ENCODE assay signal across 8 mouse cellular contexts in the genomic region with DNA sequence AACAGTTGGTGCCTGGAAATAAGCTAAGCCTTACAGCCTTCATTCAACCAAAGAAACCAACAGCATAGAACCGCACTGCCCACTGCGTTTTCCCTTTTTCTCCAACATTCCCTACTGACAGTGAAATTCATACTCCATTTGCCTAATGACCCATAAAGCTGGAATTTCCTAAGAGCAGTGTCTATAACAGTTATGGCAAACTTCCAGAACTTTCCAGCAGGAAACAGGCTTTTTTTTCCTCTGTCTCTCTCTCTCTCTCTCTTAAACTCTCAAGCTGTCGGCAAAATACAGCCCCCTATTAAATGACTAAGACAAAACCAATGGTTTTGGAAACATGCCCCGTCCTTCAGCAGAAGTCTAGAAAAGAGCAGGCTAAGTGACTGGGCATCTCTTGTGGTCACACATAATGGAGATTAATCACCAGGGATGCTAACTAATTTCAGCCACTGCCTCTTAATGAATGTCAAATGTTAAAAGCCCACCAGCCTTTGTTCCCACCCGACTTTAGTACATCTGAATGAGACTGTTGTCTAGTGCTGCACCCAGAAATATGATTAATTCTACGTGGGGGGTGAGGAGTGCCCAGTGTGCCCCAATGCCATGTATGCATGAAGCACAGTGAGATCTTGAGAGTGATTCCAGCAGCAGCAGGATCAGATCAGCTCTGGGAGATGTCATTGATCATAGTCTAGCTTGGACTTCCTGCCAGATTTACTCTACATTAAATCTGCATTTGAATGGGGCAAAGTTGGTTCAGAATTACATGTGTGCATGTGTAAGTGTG.
DNase-seq lines count a peak whose midpoint lies in the region; ATAC-seq and TF ChIP-seq lines count a peak whose summit lies in the region.

No protein-coding gene starts in this region.

- H3K27me3 ChIP-seq in hindbrain, postnatal 0 days (ENCODE audit: insufficient read depth, low read length) = no peaks in the 10 kb centered on the region
- H3K27me3 ChIP-seq in neural tube, embryonic 14.5 days (ENCODE audit: control insufficient read depth, insufficient read depth, low read length) = no peaks in the 10 kb centered on the region

- ATAC-seq in hindbrain, postnatal 0 days = peak; percentile 75
- peak; percentile 84 for ATAC-seq in neural tube, embryonic 14.5 days (ENCODE audit: low read depth)

- 20% methylated on average over 6 of the region's 6 CpGs for WGBS in hindbrain, postnatal 0 days
- WGBS in neural tube, embryonic 14.5 days = 20% methylated on average over 6 of the region's 6 CpGs

- H3K36me3 ChIP-seq in hindbrain, postnatal 0 days (ENCODE audit: insufficient read depth, low read length) = no peaks in the 10 kb centered on the region
- H3K36me3 ChIP-seq in neural tube, embryonic 14.5 days (ENCODE audit: control insufficient read depth, insufficient read depth, low read length) = no peaks in the 10 kb centered on the region

- TF ChIP-seq CTCF in hindbrain, postnatal 0 days (IDR thresholded peaks at IDR 0.05; ENCODE audit: low read depth) = no peak

- H3K9me3 ChIP-seq in hindbrain, postnatal 0 days (ENCODE audit: low read length) = no peaks in the 10 kb centered on the region
- H3K9me3 ChIP-seq in neural tube, embryonic 14.5 days (ENCODE audit: control insufficient read depth, low read length) = no peaks in the 10 kb centered on the region

- H3K9ac ChIP-seq in hindbrain, postnatal 0 days (replicated peaks; ENCODE audit: low read length) = no peak overlapping the region
- H3K9ac ChIP-seq in neural tube, embryonic 14.5 days (replicated peaks; ENCODE audit: low read depth, low read length) = no peak overlapping the region

- H3K4me1 ChIP-seq in hindbrain, postnatal 0 days (ENCODE audit: insufficient read depth, low read length) = peaks cover 6% of the 10 kb centered on the region; the same call in 1 of the 2 replicates
- H3K4me1 ChIP-seq in neural tube, embryonic 14.5 days (ENCODE audit: control insufficient read depth, insufficient read depth, low read length) = peaks cover 10% of the 10 kb centered on the region

- no peak overlapping the region for H3K4me2 ChIP-seq in hindbrain, postnatal 0 days (ENCODE audit: low read depth, low read length)
- H3K4me2 ChIP-seq in neural tube, embryonic 14.5 days (ENCODE audit: low read depth, low read length) = no peak overlapping the region

- intact Hi-C loops in left cerebral cortex, postnatal 4 days (cut with DNase I) = no loop called here

- peak; percentile 16 to 39 for DNase-seq in cerebellum, postnatal 10 days
- no peak for DNase-seq in cerebellum, adult 8-10 months
- DNase-seq in lung, postnatal 10 days = peak; percentile 51
- no peak for DNase-seq in lung, adult 18-20 months
- peak; percentile 78 for DNase-seq in hindbrain, postnatal 0 days (ENCODE audit: low spot score)
- no peak for DNase-seq in left cerebral cortex, postnatal 4 days
- no peak for DNase-seq in thymus, postnatal 25 days

- H3K27ac ChIP-seq in hindbrain, postnatal 0 days = peak overlapping the region; percentile 26; the same call in 1 of the 2 replicates
- H3K27ac ChIP-seq in neural tube, embryonic 14.5 days (ENCODE audit: low read depth, low read length) = no peak overlapping the region; the same call in 1 of the 2 replicates

- H3K4me3 ChIP-seq in hindbrain, postnatal 0 days (ENCODE audit: low read length) = no peak overlapping the region
- H3K4me3 ChIP-seq in neural tube, embryonic 14.5 days (ENCODE audit: low read depth, low read length) = no peak overlapping the region

Comparison
In these comparisons a context has a peak if more than half of its experiments do, and no peak if none do; other contexts are left out.
1. DNase-seq: peak in cerebellum, postnatal 10 days (2 of 2), lung, postnatal 10 days (single experiment) and hindbrain, postnatal 0 days (single experiment); none in cerebellum, adult 8-10 months (single experiment), lung, adult 18-20 months (0 of 2), left cerebral cortex, postnatal 4 days (single experiment) and thymus, postnatal 25 days (single experiment).